In genomic region chr6:111510768-111511459, GRCm38 (mm10) we compare ENCODE assay signal across 25 mouse cellular contexts.
DNase-seq lines count a peak whose midpoint lies in the region; ATAC-seq lines count a peak whose summit lies in the region.
"Had no signal": no experiment of that assay in that cellular context is flagged by ENCODE, and none has a peak within 500 bp of the region (broad histone marks: within the 10 kb centered on the region; RNA-seq: fewer than 3 reads in every experiment).

No protein-coding gene starts in this region.

- H3K36me3 ChIP-seq in midbrain, embryonic 13.5 days, result no peaks in the 10 kb centered on the region
- H3K36me3 ChIP-seq in midbrain, embryonic 16.5 days (ENCODE audit: control insufficient read depth, insufficient read depth, low read length), result no peaks in the 10 kb centered on the region
- no peaks in the 10 kb centered on the region for H3K36me3 ChIP-seq in forebrain, embryonic 15.5 days
- H3K36me3 ChIP-seq: embryonic facial prominence, embryonic 15.5 days; G1E; heart, embryonic 15.5 days; hindbrain, embryonic 13.5 days had no signal

- 0 out of 2 replicates have a peak, but pooled peaks have one; percentile 24 for ATAC-seq in midbrain, embryonic 13.5 days
- ATAC-seq in midbrain, embryonic 16.5 days, result no peak
- ATAC-seq in forebrain, embryonic 15.5 days (replicated peaks), result peak; percentile 46; the same call in 1 of the 2 replicates
- ATAC-seq: activated CD4-positive, CD25-positive, alpha-beta regulatory T cell, adult 4 months; CD4-positive, CD25-positive, alpha-beta regulatory T cell, adult 4 months; hindbrain, postnatal 0 days had no signal

- WGBS in midbrain, embryonic 13.5 days, result 57% methylated on average over 1 of the region's 1 CpGs
- WGBS in midbrain, embryonic 16.5 days, result 51% methylated on average over 1 of the region's 1 CpGs
- WGBS in forebrain, embryonic 15.5 days, result 23% methylated on average over 1 of the region's 1 CpGs

- no peaks in the 10 kb centered on the region for H3K9me3 ChIP-seq in midbrain, embryonic 13.5 days
- H3K9me3 ChIP-seq in midbrain, embryonic 16.5 days (replicated peaks; ENCODE audit: control insufficient read depth, low read length, poor library complexity, severe bottlenecking), result no peaks in the 10 kb centered on the region
- H3K9me3 ChIP-seq in forebrain, embryonic 15.5 days, result no peaks in the 10 kb centered on the region
- H3K9me3 ChIP-seq: embryonic facial prominence, embryonic 15.5 days; G1E; heart, embryonic 15.5 days; hindbrain, embryonic 13.5 days had no signal

- H3K4me2 ChIP-seq in midbrain, embryonic 13.5 days (replicated peaks), result no peak overlapping the region
- no peak overlapping the region for H3K4me2 ChIP-seq in midbrain, embryonic 16.5 days (ENCODE audit: low read length)
- no peak overlapping the region for H3K4me2 ChIP-seq in forebrain, embryonic 15.5 days (replicated peaks)
- H3K4me2 ChIP-seq: embryonic facial prominence, embryonic 15.5 days; heart, embryonic 11.5 days; heart, embryonic 15.5 days; hindbrain, embryonic 13.5 days had no signal

- H3K27me3 ChIP-seq in midbrain, embryonic 13.5 days, result no peaks in the 10 kb centered on the region
- no peaks in the 10 kb centered on the region for H3K27me3 ChIP-seq in midbrain, embryonic 16.5 days (ENCODE audit: control insufficient read depth, insufficient read depth, low read depth, low read length)
- no peaks in the 10 kb centered on the region for H3K27me3 ChIP-seq in forebrain, embryonic 15.5 days
- H3K27me3 ChIP-seq: embryonic facial prominence, embryonic 15.5 days; heart, embryonic 15.5 days; hindbrain, embryonic 13.5 days had no signal

- no peak overlapping the region for H3K27ac ChIP-seq in midbrain, embryonic 13.5 days
- H3K27ac ChIP-seq in midbrain, embryonic 16.5 days (ENCODE audit: low read length), result no peak overlapping the region
- H3K27ac ChIP-seq in forebrain, embryonic 15.5 days (replicated peaks), result no peak overlapping the region
- H3K27ac ChIP-seq: embryonic facial prominence, embryonic 15.5 days; heart, embryonic 15.5 days; hindbrain, embryonic 13.5 days; hindbrain, postnatal 0 days had no signal

- H3K9ac ChIP-seq in midbrain, embryonic 13.5 days (replicated peaks), result no peak overlapping the region
- H3K9ac ChIP-seq in midbrain, embryonic 16.5 days (ENCODE audit: low read depth, low read length), result no peak overlapping the region
- no peak overlapping the region for H3K9ac ChIP-seq in forebrain, embryonic 15.5 days (replicated peaks)
- H3K9ac ChIP-seq: embryonic facial prominence, embryonic 15.5 days; heart, embryonic 15.5 days; hindbrain, embryonic 13.5 days had no signal

- peaks cover 14% of the 10 kb centered on the region for H3K4me1 ChIP-seq in midbrain, embryonic 13.5 days (replicated peaks)
- peaks cover 4% of the 10 kb centered on the region for H3K4me1 ChIP-seq in midbrain, embryonic 16.5 days (ENCODE audit: control insufficient read depth, insufficient read depth, low read length)
- H3K4me1 ChIP-seq in forebrain, embryonic 15.5 days, result 0 out of 2 replicates have a peak, but pooled peaks cover 5% of the 10 kb centered on the region
- H3K4me1 ChIP-seq: embryonic facial prominence, embryonic 15.5 days; heart, embryonic 15.5 days had no signal

- H3K4me3 ChIP-seq in midbrain, embryonic 13.5 days (replicated peaks), result no peak overlapping the region
- no peak overlapping the region for H3K4me3 ChIP-seq in midbrain, embryonic 16.5 days (ENCODE audit: low read depth, low read length)
- no peak overlapping the region for H3K4me3 ChIP-seq in forebrain, embryonic 15.5 days
- H3K4me3 ChIP-seq: embryonic facial prominence, embryonic 15.5 days; erythroblast, embryonic 14.5 days; heart, embryonic 15.5 days; hindbrain, embryonic 13.5 days had no signal

- peak; percentile 31 to 51 for DNase-seq in cerebellum, postnatal 10 days
- DNase-seq in cerebellum, postnatal 36 days, result no peak
- DNase-seq in R1 (ENCODE audit: low read depth, low spot score) (peak; percentile 17), MN1 (ENCODE audit: low spot score) (no peak)
- no peak for DNase-seq in ovary, postnatal 10 days (ENCODE audit: low spot score)
- DNase-seq: adrenal gland, postnatal 14 days; B cell, adult 2 months; cerebellum, adult 18-20 months; cerebellum, adult 9-11 months; embryo, embryonic 11 days; gastrocnemius, postnatal 10 days; heart, adult 18-20 months; heart, postnatal 14 days had no signal

Comparison
In these comparisons a context has a peak if more than half of its experiments do, and no peak if none do; other contexts are left out.
1. DNase-seq: peak in cerebellum, postnatal 10 days (2 of 2) and R1 (single experiment); none in cerebellum, postnatal 36 days (0 of 2), ovary, postnatal 10 days (single experiment) and MN1 (single experiment).